Mouse (Mus musculus) cerebellum, adult 9-11 months (tissue): ENCODE data around the gene Flrt2.

Source experiments
- DNase-seq: peaks from one replicate; pipeline ENCODE4 v3.0.0; 2022

The Flrt2 gene

GRCm38 (mm10) chr12:95738031-95738430 is 46.0 kb downstream of the Flrt2 start:
- no peak for DNase-seq

DNA sequence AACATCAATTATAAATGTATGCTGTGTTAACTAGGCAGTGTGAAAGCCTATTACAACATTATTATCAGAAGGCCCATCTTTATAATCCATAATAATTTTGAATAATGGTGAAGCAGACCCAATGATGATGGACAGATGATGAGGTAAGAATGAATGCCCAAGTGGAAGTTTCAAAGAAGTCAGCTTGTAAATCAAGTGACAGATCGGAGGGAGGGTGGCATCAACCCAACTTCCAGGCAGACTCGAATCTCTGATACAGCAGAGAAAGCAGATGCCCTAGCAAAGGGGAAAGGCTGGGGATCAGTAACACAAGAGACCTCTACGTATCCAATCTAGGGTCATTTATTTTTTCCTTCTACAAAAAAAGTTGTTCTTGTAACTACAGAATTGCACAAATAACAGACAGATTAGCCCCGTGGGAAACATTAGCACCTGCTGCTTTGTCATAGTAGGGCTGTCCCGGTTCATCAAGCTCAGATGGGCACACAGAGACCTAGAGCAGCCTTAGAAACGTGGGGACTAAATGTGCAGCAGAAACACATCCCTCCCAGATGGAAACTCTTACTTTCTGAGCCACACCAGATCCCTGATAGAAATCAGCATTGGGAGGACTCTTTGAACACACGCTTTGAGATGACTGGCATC is 46.6 kb downstream of the Flrt2 start:
- DNase-seq: no peak

DNA sequence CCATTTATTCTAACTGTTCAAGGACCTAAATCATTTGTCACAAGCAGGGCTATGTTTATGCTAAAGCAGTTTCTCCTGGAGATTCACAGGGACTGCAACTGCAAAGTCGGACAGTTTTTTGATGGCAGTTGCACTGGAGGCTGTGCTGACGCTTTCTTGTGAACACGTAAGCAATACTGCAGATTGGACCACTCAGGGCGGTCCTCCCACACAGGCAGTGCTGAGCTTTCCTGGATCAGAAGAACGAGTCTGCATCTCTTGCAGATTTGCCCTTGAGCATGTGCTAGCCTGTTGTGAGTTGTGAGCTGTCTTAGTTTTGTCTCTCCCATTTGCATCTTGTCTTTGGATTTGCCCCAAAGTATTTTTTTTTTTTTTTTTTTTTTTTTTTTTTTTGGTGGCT is 47.7 kb downstream of the Flrt2 start:
- no peak for DNase-seq

DNA sequence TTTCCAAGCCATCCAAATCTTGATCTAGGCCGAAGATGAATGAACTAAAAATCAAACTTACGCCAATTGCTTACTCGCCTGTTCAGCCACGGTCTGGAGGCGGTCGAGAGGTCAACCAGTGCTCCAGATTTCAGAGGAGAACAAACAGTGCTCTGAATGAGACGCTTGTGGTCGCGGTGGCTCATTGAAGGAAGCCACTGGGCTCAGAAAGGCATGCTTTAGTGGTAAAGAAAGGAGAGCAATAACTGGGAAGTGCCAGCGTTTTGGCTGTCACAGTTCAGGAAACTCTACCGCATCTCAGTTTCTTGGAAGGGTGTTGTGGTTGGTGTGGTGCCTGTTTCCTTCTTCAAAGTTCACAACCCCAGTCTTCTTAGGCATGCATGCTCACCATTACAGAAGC is 49.3 kb downstream of the Flrt2 start:
- DNase-seq: no peak

- DNase-seq: no peak
These were observed 52.3 kb downstream of the Flrt2 start for GRCm38 (mm10) chr12:95744307-95744706.

GRCm38 (mm10) chr12:95746856-95747579 is 55.0 kb downstream of the Flrt2 start:
- no peak for DNase-seq

GRCm38 (mm10) chr12:95748760-95749159 is 56.7 kb downstream of the Flrt2 start:
- DNase-seq: no peak

- no peak for DNase-seq
These were observed 57.2 kb downstream of the Flrt2 start for GRCm38 (mm10) chr12:95749248-95749647.

DNA sequence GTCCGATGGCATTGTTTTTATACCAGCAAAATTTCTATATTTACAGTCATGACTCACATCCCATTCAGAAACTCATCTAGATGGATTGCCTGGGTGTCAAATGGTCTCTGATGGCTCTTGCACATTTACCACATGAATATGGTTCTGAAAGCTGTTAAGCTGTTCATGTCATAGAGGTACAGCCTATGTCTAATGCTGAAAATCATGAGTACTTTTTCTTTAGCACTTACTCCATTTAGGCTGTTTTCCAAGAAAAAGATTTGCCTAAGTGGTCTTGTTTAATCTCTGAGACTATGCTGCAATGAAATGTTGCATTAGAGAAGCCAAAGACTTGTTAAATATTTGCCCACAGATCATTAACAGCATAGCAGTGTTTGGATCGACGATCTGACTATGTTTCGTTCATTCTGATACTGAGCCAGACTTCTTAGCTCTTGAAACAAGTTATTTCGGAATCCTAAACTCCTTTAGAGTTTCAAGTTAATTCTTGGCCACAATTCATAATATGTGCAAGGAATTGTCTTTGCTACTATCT is 67.3 kb downstream of the Flrt2 start:
- no peak for DNase-seq

GRCm38 (mm10) chr12:95765255-95765654 is 73.2 kb downstream of the Flrt2 start:
- DNase-seq: no peak

- DNase-seq: no peak
These were observed 77.0 kb downstream of the Flrt2 start for GRCm38 (mm10) chr12:95769041-95769440.

DNA sequence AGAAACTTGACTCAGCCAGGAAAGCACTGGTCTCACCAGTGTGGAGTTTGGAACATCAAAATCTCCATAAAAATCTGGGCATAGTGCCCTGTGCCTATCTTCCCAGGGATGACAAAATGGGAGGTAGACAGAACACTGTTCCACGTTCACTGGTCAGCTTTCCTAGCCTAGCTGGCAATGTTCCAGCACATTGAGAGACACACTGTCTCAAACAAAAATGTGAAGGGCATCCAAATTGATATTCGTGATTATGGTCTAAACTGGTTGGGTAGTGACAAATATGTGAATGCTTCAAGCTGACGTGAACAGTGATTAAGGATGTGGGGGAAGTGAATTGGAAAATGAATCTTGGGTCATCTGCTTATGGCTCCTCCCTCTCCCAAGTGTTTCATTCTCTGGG is 78.2 kb downstream of the Flrt2 start:
- DNase-seq: no peak

DNA sequence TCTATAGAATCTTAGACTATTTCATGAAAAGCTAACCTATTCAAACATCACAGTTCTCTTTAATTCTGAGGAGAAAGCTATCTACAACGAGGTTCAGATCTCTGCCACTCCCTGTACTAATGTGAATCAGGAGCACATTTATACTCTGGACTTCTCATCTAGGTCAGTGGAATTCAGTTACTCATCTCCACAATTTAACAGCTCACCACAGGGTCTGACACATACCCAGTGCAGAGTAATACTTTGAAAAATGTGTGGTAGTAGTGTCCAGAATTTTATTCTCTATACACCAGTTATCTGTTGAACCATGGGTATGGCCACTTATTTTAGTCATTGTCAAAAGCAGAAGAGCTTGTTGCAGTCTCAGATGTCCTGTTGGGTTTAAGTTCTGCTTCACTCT is 98.1 kb downstream of the Flrt2 start:
- no peak for DNase-seq

DNA sequence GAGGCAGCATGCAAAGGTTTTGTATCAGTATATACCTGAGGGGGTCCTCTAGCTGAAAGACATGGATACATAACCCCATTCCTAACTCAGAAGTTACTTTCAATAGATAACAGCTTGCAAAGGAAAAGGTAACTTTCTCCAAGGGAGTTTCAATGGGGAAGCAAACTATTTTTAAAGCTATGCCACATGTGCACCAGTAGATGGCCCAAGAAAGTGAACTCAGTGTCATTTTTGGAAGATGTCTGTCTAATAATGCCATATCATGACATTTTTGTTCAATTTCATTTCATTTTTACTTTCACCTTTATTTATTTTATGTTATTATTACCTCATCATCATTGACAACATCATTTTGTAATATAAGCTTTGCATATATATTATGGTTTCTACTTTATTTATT is 124.6 kb downstream of the Flrt2 start:
- DNase-seq: no peak
